Mouse (Mus musculus) G1E (cell line): Measurements from ENCODE around the gene Plcb4. TPM values are rescaled to one million over a fixed set of nuclear protein-coding genes. Genes with fewer than 3 reads are reported as not detected.

ENCODE experiments used
- ATAC-seq: 2 replicates; pipeline ENCODE4 v1.8.0; 2016; ENCODE audit warnings: mild to moderate bottlenecking; ENCODE audit not compliant: insufficient number of reproducible peaks, poor library complexity, low FRiP score, severe bottlenecking; ENCODE audit errors: extremely low read depth
- DNase-seq: peaks from one replicate; pipeline ENCODE4 v3.0.0; 2012; ENCODE audit warnings: low spot score
- H3K27me3 ChIP-seq: 2 replicates; pipeline ENCODE4 v1.6.1; 2012; ENCODE audit warnings: mild to moderate bottlenecking, low read length, inconsistent platforms; ENCODE audit not compliant: insufficient read depth
- H3K36me3 ChIP-seq: replicated peaks from 2 replicates; pipeline ENCODE3; 2012; ENCODE audit warnings: mild to moderate bottlenecking, inconsistent platforms
- H3K4me1 ChIP-seq: 2 replicates; pipeline ENCODE4 v1.6.1; 2012; ENCODE audit warnings: low read depth, low read length, inconsistent platforms, mixed read lengths; ENCODE audit not compliant: insufficient read depth
- H3K4me3 ChIP-seq: 2 replicates; pipeline ENCODE4 v1.5.1; 2012; ENCODE audit warnings: low read depth, mild to moderate bottlenecking, inconsistent platforms, low read length, moderate library complexity, mixed read lengths
- H3K9me3 ChIP-seq: replicated peaks from 2 replicates; pipeline ENCODE4 v1.6.1; 2012; ENCODE audit warnings: inconsistent platforms
- CTCF ChIP-seq: IDR thresholded peaks from 2 replicates; pipeline ENCODE4 v1.5.1; 2012; ENCODE audit warnings: low read depth, low read length, inconsistent platforms, mixed read lengths
- GATA1 ChIP-seq: IDR thresholded peaks from 2 replicates; pipeline ENCODE4 v1.6.1; 2012; ENCODE audit warnings: borderline replicate concordance, low read length, inconsistent platforms, mixed read lengths
- GATA2 ChIP-seq: IDR thresholded peaks from 2 replicates; pipeline ENCODE4 v1.6.1; 2012; ENCODE audit warnings: low read depth, low read length, inconsistent platforms, borderline replicate concordance
- POLR2AphosphoS5 ChIP-seq: IDR thresholded peaks from 2 replicates; pipeline ENCODE4 v1.6.1; 2012; ENCODE audit warnings: low read depth, low read length, inconsistent platforms; ENCODE audit not compliant: insufficient replicate concordance
- TAL1 ChIP-seq: conservative IDR thresholded peaks from 2 replicates; pipeline ENCODE4 v1.6.1; 2012; ENCODE audit warnings: low read depth, low read length, inconsistent platforms, mixed read lengths
- polyA plus RNA-seq: library from polyadenylated mRNA; stranded (reverse); fragments of >175 nt; gene quantifications from 2 replicates; pipeline ENCODE4 v1.2.3, GENCODE M21; 2012
- total RNA-seq, 2 experiments: library from RNA; stranded (forward) in 1 of 2; stranded (reverse) in 1 of 2; fragments of 200-1000 nt in 1 of 2; fragments of >200 nt in 1 of 2; fragmentation: Nextera tagmentation in 1 of 2; gene quantifications; 2 replicates each; pipeline ENCODE4 v1.2.3; 2014 to 2017

Plcb4 gene
- total and polyA plus RNA-seq, 3 experiments, result 0.27 TPM; not detected in 2

- no peak for TF ChIP-seq GATA1
- TF ChIP-seq POLR2AphosphoS5, result no peak
- TF ChIP-seq GATA2, result no peak
- no peak for TF ChIP-seq TAL1
- TF ChIP-seq CTCF, result no peak
- Histone ChIP-seq H3K36me3 (no peaks in the 10 kb centered on the region), H3K27me3 (no peaks in the 10 kb centered on the region), H3K9me3 (peaks cover 63% of the 10 kb centered on the region), H3K4me3 (no peak overlapping the region), H3K4me1 (no peaks in the 10 kb centered on the region)
- DNase-seq (no peak), ATAC-seq (no peak)
These were observed 84.3 kb downstream of the Plcb4 start for GRCm38 (mm10) chr2:135742954-135743700.

DNA sequence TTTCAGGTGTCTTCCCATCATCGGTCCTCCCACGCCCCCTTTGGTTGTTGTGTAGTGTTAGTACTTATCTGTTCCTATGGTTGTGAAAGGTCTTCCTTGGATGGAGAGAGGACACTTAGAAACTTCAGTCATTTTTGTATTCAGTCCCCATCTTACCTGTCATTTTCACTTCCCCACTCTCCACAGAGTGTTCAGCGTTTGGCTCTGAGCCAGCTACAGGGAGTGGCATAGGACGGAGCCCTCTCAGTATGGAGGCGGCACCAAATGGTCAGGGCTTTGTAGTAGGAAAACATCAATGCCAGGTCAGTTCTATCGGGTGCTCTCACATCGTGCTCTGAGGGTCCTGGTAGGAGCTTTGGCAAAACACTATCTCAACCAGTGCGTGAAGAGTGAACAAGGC, 85.9 kb downstream of the Plcb4 start:
- Histone ChIP-seq H3K4me1 (no peaks in the 10 kb centered on the region), H3K27me3 (no peaks in the 10 kb centered on the region), H3K4me3 (no peak overlapping the region), H3K9me3 (peaks cover 70% of the 10 kb centered on the region), H3K36me3 (no peaks in the 10 kb centered on the region)
- ATAC-seq (no peak), DNase-seq (no peak)
- TF ChIP-seq CTCF (no peak), GATA2 (no peak), TAL1 (no peak), GATA1 (no peak), POLR2AphosphoS5 (no peak)

- no peaks in the 10 kb centered on the region for H3K4me1 ChIP-seq
- ATAC-seq (no peak), DNase-seq (no peak)
- no peak overlapping the region for H3K4me3 ChIP-seq
- H3K36me3 ChIP-seq, result no peaks in the 10 kb centered on the region
- H3K27me3 ChIP-seq, result no peaks in the 10 kb centered on the region
- H3K9me3 ChIP-seq, result peaks cover 68% of the 10 kb centered on the region
- TF ChIP-seq CTCF (no peak), POLR2AphosphoS5 (no peak), GATA1 (no peak)
These were observed 86.3 kb downstream of the Plcb4 start for GRCm38 (mm10) chr2:135745126-135745525.

DNA sequence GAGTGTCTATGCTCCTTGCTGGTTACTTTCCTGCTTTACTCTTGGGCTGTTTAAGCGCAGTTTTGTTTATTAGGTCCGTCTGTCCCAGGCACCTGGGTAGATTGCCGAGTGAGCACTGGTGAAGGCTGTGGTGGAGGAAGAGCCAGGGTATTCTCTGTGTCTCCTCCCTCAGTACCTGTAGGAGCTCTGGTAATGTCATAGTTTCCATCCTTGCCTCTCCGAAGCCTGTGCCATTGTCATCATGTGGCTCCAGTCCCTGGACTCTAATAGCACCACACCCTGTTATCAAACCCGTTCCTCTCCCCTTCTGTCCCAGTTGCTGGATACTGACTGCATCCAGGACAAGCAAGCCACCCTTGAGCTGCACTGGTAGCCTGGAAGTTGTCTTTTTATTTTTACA, 89.6 kb downstream of the Plcb4 start:
- H3K27me3 ChIP-seq, result no peaks in the 10 kb centered on the region
- no peaks in the 10 kb centered on the region for H3K4me1 ChIP-seq
- TF ChIP-seq CTCF (no peak), GATA2 (no peak), TAL1 (no peak), GATA1 (no peak), POLR2AphosphoS5 (no peak)
- H3K36me3 ChIP-seq, result no peaks in the 10 kb centered on the region
- no peak overlapping the region for H3K4me3 ChIP-seq
- no peak for ATAC-seq
- no peak for DNase-seq
- peaks cover 58% of the 10 kb centered on the region for H3K9me3 ChIP-seq

DNA sequence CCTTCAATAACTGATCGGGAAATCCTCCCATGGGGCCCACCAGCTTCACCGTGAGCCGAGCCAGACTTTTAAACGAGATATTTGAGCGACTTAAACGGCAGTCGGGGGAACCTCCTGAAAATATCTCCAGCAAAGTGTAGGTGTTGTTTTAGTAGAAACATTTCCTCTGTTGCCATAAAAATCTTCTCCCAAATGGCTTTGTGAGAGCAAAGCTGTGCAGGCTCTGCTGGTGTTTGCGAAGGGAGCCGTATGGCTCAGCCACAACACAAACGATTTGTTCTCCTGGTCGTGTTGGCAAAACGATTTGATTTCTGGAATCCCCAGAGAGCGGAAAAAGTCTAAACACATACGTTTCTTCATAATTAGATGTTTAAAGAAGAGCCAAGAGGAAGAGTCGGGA, 90.8 kb downstream of the Plcb4 start:
- no peaks in the 10 kb centered on the region for H3K27me3 ChIP-seq
- TF ChIP-seq POLR2AphosphoS5 (no peak), GATA1 (no peak), CTCF (no peak), GATA2 (no peak), TAL1 (no peak)
- no peaks in the 10 kb centered on the region for H3K4me1 ChIP-seq
- H3K4me3 ChIP-seq, result no peak overlapping the region
- DNase-seq, result no peak
- H3K36me3 ChIP-seq, result no peaks in the 10 kb centered on the region
- peaks cover 51% of the 10 kb centered on the region for H3K9me3 ChIP-seq
- ATAC-seq, result no peak

- Histone ChIP-seq H3K27me3 (no peaks in the 10 kb centered on the region), H3K4me3 (no peak overlapping the region), H3K36me3 (no peaks in the 10 kb centered on the region), H3K9me3 (peaks cover 43% of the 10 kb centered on the region), H3K4me1 (no peaks in the 10 kb centered on the region)
- DNase-seq (no peak), ATAC-seq (no peak)
- TF ChIP-seq TAL1, result no peak
- TF ChIP-seq CTCF, result no peak
- TF ChIP-seq GATA2, result no peak
- no peak for TF ChIP-seq GATA1
- TF ChIP-seq POLR2AphosphoS5, result no peak
These were observed 91.9 kb downstream of the Plcb4 start for GRCm38 (mm10) chr2:135750748-135751147.
